Mouse (Mus musculus): Measurements from ENCODE around the gene Scamp5. TPM values are rescaled to one million over a fixed set of nuclear protein-coding genes. Genes with fewer than 3 reads are reported as not detected.

Gene Scamp5
- 72.1 and 72.5 TPM in 2 replicates for polyA plus RNA-seq (2012; ENCODE audit: insufficient read depth, insufficient read length, missing spikeins)

GRCm38 (mm10) chr9:57467896-57468549, at the start of gene Scamp5:
TSS of gene Scamp5 (minus strand) at chr9:57468060.
- Histone ChIP-seq H3K4me3 (ENCODE audit: insufficient read depth, low read length) (peak within 1 kb of the TSS; percentile 87), H3K27ac (ENCODE audit: insufficient read depth, low read depth, low read length) (peak within 1 kb of the TSS; percentile 77)

GRCm38 (mm10) chr9:57517113-57517512, 49.3 kb upstream of the Scamp5 start:
- no peaks in the 10 kb centered on the region for H3K4me1 ChIP-seq (ENCODE audit: control insufficient read depth, insufficient read depth, low read length)
- no peak overlapping the region for H3K4me3 ChIP-seq (ENCODE audit: insufficient read depth, low read length)
- no peak overlapping the region for H3K27ac ChIP-seq (ENCODE audit: insufficient read depth, low read depth, low read length)
- TF ChIP-seq POLR2A (IDR thresholded peaks at IDR 0.05; ENCODE audit: borderline replicate concordance, low read depth, low read length): no peak
- TF ChIP-seq CTCF (IDR thresholded peaks at IDR 0.05; ENCODE audit: low read depth, low read length): no peak

More at GRCm38 (mm10) chr9:57467896-57468549, at the start of gene Scamp5:
- H3K4me1 ChIP-seq (ENCODE audit: control insufficient read depth, insufficient read depth, low read length): peaks cover 20% of the 10 kb centered on the region
- TF ChIP-seq CTCF (IDR thresholded peaks at IDR 0.05; ENCODE audit: low read depth, low read length) (no peak), POLR2A (IDR thresholded peaks at IDR 0.05; ENCODE audit: borderline replicate concordance, low read depth, low read length) (no peak)

GRCm38 (mm10) chr9:57510577-57510976, 42.7 kb upstream of the Scamp5 start:
- no peak overlapping the region for H3K27ac ChIP-seq (ENCODE audit: insufficient read depth, low read depth, low read length)
- no peak overlapping the region for H3K4me3 ChIP-seq (ENCODE audit: insufficient read depth, low read length)
- no peaks in the 10 kb centered on the region for H3K4me1 ChIP-seq (ENCODE audit: control insufficient read depth, insufficient read depth, low read length)
- TF ChIP-seq CTCF (IDR thresholded peaks at IDR 0.05; ENCODE audit: low read depth, low read length) (no peak), POLR2A (IDR thresholded peaks at IDR 0.05; ENCODE audit: borderline replicate concordance, low read depth, low read length) (no peak)

- no peak for TF ChIP-seq POLR2A (IDR thresholded peaks at IDR 0.05; ENCODE audit: borderline replicate concordance, low read depth, low read length)
- TF ChIP-seq CTCF (IDR thresholded peaks at IDR 0.05; ENCODE audit: low read depth, low read length): no peak
- Histone ChIP-seq H3K27ac (ENCODE audit: insufficient read depth, low read depth, low read length) (no peak overlapping the region), H3K4me1 (ENCODE audit: control insufficient read depth, insufficient read depth, low read length) (no peaks in the 10 kb centered on the region), H3K4me3 (ENCODE audit: insufficient read depth, low read length) (no peak overlapping the region)
Observed at GRCm38 (mm10) chr9:57505700-57506099, 37.8 kb upstream of the Scamp5 start.

GRCm38 (mm10) chr9:57504891-57505290, 37.0 kb upstream of the Scamp5 start:
- H3K27ac ChIP-seq (ENCODE audit: insufficient read depth, low read depth, low read length): no peak overlapping the region
- no peak overlapping the region for H3K4me3 ChIP-seq (ENCODE audit: insufficient read depth, low read length)
- H3K4me1 ChIP-seq (ENCODE audit: control insufficient read depth, insufficient read depth, low read length): no peaks in the 10 kb centered on the region
- no peak for TF ChIP-seq CTCF (IDR thresholded peaks at IDR 0.05; ENCODE audit: low read depth, low read length)
- TF ChIP-seq POLR2A (IDR thresholded peaks at IDR 0.05; ENCODE audit: borderline replicate concordance, low read depth, low read length): no peak

- no peaks in the 10 kb centered on the region for H3K4me1 ChIP-seq (ENCODE audit: control insufficient read depth, insufficient read depth, low read length)
- H3K27ac ChIP-seq (ENCODE audit: insufficient read depth, low read depth, low read length): no peak overlapping the region
- peak overlapping the region; percentile 56 for H3K4me3 ChIP-seq (ENCODE audit: insufficient read depth, low read length)
- TF ChIP-seq POLR2A (IDR thresholded peaks at IDR 0.05; ENCODE audit: borderline replicate concordance, low read depth, low read length) (no peak), CTCF (IDR thresholded peaks at IDR 0.05; ENCODE audit: low read depth, low read length) (no peak)
Observed at GRCm38 (mm10) chr9:57504381-57504700, 36.5 kb upstream of the Scamp5 start.

- Histone ChIP-seq H3K4me3 (ENCODE audit: insufficient read depth, low read length) (peak within 1 kb of the TSS; percentile 56), H3K27ac (ENCODE audit: insufficient read depth, low read depth, low read length) (no peak within 1 kb of the TSS), H3K4me1 (ENCODE audit: control insufficient read depth, insufficient read depth, low read length) (no peaks in the 10 kb centered on the region)
- no peak for TF ChIP-seq CTCF (IDR thresholded peaks at IDR 0.05; ENCODE audit: low read depth, low read length)
Observed at GRCm38 (mm10) chr9:57503622-57504380, 35.9 kb upstream of the Scamp5 start, which contains the start of gene Rpp25. TSS of gene Rpp25 (plus strand) at chr9:57504026.

GRCm38 (mm10) chr9:57502911-57503621, 35.2 kb upstream of the Scamp5 start:
- Histone ChIP-seq H3K4me1 (ENCODE audit: control insufficient read depth, insufficient read depth, low read length) (no peaks in the 10 kb centered on the region), H3K27ac (ENCODE audit: insufficient read depth, low read depth, low read length) (no peak overlapping the region), H3K4me3 (ENCODE audit: insufficient read depth, low read length) (peak overlapping the region; percentile 56)
- no peak for TF ChIP-seq CTCF (IDR thresholded peaks at IDR 0.05; ENCODE audit: low read depth, low read length)
- no peak for TF ChIP-seq POLR2A (IDR thresholded peaks at IDR 0.05; ENCODE audit: borderline replicate concordance, low read depth, low read length)

GRCm38 (mm10) chr9:57501861-57502260, 34.0 kb upstream of the Scamp5 start:
- Histone ChIP-seq H3K4me1 (ENCODE audit: control insufficient read depth, insufficient read depth, low read length) (no peaks in the 10 kb centered on the region), H3K27ac (ENCODE audit: insufficient read depth, low read depth, low read length) (no peak overlapping the region), H3K4me3 (ENCODE audit: insufficient read depth, low read length) (no peak overlapping the region)
- TF ChIP-seq POLR2A (IDR thresholded peaks at IDR 0.05; ENCODE audit: borderline replicate concordance, low read depth, low read length) (no peak), CTCF (IDR thresholded peaks at IDR 0.05; ENCODE audit: low read depth, low read length) (no peak)

GRCm38 (mm10) chr9:57501452-57501851, 33.6 kb upstream of the Scamp5 start:
- Histone ChIP-seq H3K27ac (ENCODE audit: insufficient read depth, low read depth, low read length) (no peak overlapping the region), H3K4me1 (ENCODE audit: control insufficient read depth, insufficient read depth, low read length) (no peaks in the 10 kb centered on the region), H3K4me3 (ENCODE audit: insufficient read depth, low read length) (no peak overlapping the region)
- no peak for TF ChIP-seq POLR2A (IDR thresholded peaks at IDR 0.05; ENCODE audit: borderline replicate concordance, low read depth, low read length)
- no peak for TF ChIP-seq CTCF (IDR thresholded peaks at IDR 0.05; ENCODE audit: low read depth, low read length)

Measured in bone marrow macrophage, adult 2 months (primary cell).